Mouse (Mus musculus) forelimb bud, embryonic 11.5 days (tissue): ENCODE results near the gene Mex3a.
A peak's percentile ranks its signal among the peaks of the same experiment; 100 is the strongest.

Experiments used
- DNase-seq: peaks from one replicate; pipeline ENCODE4 v3.0.0-alpha.2; 2012; ENCODE audit warnings: low read depth, low spot score

Mex3a gene

DNA sequence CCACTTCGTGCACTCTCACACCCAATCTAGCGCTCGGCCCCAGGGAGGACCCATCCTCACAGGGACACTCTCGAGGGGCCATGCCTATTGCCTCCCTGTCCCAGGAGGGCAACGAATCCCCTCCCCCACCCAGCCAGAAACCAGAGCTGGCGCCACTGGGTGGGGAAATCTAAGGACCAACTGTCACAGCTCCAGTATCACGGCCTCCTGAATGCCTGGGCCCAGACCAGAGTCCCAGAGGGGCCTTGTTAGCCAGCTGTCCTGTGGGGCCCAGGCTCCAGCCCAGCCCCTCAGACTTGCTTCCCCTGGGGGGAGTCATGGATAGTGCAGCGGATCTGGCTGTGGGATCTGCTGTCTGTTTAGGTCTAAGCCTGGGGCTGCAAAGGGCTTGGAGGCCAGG is 4.6 kb upstream of the Mex3a start:
- no peak for DNase-seq

DNA sequence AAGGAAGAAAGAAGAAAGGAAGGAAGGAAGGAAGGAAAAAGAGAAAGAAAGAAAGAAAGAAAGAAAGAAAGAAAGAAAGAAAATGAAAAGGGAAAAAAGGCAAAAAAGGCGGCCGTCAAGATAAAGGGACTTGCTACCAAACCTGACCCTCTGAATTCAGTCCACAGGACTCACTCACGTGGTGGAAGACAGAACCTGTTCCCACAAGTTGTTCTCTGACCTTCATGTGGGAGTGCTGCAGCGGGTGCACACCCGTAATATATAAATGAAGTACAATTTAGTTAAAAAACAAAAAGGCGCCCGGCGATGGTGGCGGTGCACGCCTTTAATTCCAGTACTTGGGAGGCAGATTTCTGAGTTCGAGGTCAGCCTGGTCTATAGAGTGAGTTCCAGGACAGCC is 3.5 kb upstream of the Mex3a start:
- DNase-seq = no peak

DNA sequence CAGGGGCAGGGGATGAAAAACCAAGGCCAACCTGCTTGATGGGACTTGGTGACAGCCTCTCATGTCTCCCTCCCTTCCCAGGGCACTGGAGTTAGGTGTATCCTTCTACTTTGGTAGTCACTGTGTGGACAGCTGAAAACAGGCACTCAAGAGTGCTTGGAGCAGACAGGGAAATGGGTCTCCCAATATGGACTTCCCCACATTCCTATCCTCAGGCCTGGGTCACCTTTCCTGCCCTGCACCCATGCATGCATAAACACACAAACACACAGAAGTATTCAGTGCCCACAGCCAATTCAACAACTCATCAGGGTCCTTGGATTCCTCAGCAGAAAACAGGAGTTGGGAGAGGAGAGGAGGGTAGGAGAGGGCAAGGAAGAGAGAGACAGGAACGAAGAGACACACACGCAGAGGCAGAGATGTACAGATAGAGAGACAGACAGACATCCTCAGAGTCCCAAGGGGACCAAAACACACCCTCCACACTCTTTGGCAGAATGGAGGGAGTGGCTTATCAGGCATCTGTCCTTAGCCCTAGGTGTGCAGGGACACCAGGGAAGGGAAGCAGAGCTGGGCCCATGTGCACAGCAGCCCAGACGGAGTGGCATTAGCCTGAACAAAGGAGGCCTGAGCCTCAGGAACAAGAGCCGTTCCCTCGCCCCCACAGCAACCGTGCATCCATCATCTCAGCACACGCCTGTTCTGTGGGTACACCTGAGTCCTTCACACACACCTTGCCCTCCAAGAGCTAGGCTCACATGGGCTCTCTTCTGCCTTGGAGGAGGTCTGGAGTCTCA is 2.8 kb upstream of the Mex3a start:
- no peak for DNase-seq

DNA sequence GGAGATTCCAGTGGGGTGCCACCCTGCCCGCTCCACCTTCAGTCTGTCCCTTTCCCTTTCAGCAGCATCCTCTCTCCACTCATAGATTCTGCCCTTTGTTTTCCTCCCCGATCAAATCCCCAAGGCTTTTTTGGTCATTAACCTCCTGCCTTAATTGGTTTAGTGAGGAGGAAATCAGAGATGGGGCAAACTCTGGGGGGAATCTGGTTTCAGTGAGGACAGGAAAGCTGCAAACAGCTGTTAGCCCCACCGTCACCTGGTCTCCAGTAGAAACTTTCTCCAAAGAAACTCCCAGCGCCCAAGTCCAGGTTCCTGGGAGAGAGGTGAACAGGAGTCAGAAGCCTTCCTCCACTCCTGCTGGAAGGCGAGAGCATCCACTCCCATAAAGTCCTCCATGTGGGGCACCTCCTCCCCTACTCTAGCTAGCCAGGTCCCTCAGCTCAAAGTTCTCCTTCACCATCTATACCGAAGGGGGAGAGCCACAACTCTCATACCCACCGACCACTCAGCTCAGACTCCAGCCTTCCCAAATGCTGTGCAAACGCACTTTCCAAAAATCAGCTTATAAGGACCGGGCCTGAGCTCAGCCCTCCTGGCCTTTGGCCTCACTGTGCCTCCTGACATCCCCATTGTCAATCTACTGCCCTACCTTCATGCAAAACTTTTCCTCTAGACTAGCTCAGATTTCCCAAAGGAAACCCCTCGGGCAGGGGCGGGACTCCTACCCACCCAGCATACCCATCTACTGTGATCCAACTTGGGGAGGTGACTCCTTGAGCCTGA is 1.9 kb upstream of the Mex3a start:
- no peak for DNase-seq

DNA sequence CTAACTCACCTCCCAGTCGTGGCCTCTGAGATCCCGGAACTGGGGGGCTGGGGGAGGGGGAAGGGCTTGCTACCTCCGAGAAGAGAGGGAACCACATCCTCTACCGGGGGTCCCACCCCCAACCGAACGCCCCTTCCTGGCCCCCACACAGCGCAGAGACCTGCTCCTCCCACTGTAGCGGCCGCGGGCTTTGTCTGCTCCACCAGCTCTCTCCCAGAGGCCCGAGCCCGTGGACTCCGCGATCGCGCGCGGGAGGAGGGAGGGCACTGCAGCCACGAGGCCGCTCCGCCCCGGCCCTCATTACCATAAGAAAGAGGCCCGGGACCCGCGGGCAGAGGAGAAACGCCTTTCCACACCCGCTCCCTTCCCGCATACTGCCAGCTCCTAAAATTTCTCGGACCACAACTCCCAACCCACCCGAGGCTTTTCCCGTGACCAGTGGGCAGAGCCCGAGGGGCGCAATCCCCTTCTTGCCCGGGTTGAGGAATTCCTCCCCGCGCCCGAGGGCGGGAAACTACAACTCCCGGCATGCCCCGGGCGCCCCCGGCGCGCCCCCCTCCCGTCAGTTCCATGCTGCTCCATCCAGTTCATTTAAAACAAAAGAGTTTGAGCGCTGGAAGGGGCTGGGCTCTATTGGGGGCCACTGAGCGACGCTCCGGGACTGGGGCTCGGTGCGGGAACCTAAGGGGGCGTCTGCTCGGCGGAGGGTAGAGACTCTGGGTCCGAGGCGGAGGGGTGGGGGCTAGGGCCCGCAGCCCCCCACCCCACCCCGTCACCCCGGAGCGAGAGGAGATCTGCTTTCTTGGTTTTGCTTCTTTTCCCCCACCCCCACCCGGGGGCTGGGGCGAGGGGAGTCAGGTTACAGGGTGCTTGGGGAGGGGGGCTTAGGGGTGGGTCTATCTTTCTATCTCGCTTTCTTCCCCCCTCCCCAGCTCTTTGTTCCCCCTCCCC is 572 bp upstream of the Mex3a start:
- peak; percentile 94 for DNase-seq

DNA sequence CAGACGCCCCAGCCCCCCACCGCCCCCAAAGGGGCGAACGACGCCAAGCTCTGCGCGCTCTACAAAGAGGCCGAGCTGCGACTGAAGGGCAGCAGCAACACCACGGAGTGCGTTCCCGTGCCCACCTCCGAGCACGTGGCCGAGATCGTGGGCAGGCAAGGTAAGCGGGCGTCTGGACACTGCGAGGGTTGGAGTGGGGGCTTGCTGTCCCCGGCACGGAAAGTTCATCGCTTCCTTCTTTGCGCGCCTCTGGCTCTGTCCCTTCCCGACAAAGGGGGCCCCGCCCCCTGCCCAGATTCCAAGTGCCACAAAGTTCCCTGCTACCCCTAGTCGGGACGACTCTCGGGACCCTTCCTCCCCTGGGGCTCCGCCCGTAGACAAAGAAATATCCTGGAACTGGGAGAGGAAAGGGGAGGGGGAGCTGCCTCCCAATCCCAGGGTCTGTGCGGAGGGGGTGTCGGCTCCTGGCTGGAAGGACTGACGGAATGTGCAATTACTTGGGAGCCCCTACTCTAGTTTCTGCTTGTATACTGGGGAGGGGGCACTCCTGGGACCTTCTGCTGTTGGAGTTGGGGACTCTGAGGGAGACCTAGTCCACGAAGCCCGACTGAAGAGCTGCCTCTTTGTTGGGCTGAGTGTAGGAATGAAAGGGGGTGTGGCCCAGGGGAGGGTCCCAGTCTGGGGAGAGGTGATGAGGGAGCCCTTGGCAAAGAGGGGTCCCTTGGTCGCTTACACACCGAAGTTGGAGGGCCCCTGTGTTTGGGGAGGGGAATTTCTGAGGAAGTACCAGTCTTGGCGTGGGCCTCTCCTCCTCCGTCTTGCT is 705 bp downstream of the Mex3a start:
- DNase-seq = peak; percentile 70

DNA sequence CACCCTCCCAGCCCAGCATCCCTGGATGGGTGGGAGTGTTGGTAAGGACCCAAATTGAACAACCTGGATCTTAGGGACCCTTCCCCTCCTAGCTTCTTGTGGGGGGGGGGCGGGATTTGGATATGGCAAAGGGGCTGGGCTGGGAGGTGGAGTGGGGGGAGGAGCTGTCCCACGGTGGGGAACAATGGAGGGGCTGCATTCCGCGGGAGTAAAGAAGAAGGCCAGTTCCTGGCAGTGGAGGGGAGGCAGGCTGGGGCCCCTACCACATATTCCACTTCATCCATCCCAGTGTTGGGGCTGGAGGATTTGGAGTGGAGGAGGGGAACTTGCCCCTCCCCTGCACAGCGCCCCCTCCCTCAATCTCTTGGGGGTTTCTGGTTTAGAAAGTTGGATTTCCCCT is 1.5 kb downstream of the Mex3a start:
- DNase-seq = no peak

DNA sequence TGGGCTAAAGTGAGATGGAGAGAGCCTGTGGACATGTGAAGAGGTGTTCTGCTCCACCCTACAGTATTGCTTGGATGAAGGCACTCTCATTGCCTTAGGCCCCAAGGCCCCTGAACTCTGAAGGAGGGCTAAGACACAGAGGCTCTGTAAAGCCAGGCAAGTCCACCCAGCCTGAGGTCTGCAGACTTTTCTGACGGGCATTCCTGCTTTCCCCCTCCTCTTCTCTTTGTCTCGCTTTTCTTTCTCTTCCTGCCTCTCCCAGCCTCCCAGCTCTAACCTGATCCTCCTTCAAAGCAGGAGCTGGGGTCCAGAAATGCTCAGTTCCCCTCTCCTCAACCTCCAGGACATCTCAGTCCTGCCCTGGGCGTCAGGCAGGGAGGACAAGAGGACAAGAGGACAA is 2.8 kb downstream of the Mex3a start:
- DNase-seq = no peak

DNA sequence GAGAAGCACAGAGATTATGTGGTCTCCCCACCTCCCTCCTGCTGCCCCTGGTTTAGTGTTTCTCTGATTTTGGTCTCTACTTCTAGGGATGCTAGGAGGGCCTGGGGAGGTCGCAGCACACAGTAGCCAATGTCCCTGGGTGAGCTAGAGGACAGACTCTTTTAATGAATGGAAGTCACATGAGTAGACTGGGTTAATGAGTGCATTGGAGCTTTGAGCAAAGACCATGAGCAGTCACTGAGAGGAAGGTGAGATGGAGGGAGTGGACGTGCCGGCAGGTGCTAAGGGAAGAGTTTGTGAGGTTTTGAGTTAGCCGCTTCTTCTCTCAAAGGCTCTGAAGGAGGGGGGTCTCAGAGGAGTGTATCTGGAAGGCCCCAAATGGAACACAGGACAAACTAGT is 3.3 kb downstream of the Mex3a start:
- no peak for DNase-seq

DNA sequence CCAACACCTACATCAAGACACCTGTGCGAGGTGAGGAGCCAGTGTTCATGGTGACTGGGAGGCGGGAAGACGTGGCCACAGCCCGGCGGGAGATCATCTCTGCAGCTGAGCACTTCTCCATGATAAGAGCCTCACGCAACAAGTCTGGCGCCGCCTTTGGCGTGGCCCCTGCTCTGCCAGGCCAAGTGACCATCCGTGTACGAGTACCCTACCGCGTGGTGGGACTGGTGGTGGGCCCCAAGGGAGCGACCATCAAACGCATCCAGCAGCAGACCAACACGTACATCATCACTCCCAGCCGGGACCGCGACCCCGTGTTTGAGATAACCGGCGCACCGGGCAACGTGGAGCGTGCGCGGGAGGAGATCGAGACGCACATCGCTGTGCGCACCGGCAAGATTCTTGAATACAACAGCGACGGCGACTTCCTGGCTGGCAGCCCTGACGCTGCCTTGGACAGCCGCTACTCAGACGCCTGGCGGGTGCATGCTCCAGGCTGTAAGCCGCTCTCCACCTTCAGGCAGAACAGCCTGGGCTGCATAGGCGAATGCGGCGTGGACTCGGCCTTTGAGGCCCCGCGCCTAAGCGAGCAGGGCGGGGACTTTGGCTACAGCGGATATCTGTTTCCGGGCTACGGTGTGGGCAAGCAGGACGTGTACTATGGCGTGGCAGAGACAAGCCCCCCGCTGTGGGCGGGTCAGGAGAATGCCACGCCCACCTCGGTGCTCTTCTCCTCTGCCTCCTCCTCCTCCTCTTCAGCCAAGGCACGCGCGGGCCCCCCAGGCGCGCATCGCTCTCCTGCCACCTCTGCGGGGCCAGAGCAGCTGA is 4.1 kb downstream of the Mex3a start:
- DNase-seq = peak; percentile 67

DNA sequence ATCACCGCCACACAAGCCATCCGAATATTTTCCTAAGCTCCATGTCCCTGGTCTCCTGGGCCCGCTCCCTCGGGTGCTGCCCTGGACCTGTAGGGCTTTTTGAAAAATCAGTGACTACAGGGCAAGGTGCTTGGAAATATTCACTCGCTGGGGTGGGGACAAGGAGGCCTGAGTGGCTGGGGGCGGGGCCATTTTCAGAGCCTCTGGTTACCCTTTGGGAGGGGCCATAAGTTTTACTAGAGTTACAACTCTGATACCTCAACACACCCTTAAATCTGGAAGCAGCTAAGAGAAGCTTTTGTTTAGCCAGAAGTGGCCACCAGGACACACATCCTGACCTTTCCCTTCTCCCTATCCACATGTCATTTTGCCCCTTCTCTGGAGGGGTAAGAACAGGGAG is 5.0 kb downstream of the Mex3a start:
- DNase-seq = no peak

DNA sequence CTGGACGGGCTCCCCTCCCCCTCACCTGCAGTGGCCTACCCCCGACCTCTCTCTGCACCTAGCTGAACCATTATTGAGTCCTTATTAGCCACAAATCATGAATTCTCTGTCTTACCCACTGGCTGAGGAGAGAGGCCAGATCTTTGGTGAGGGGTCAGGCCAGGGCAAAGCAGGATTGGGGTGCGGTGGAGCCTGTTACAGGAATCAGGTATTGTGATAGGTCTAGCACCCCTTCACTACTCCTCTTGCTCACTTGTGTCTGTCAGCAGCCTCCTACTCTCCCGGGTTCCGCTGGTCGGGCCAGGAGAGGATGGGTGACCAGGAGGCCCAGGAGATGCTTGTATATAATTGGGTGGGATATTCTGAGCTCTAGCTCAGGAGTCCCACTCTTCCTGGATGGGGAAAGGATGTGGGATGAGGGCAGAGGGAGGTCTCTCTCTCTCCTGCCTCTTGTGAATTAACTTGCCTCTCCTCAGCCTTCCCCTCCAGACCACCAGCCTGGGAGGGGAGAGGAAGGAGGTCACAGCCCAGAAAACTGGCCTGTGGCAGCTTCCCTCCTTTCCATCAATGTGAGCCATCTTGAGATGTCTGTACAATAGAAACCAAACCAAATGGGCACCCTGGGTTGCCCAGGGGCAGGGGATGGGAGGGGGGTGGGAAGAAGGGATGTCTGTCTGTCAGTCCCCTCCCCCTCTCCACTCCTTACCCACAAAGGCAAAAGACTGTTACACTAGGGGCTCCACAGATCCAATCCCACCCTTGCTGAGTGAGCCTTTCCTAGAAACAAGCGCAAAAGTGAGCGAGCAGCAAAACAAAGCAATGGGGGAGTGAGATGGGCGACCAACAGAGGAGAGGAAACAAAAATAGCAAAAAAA is 6.3 kb downstream of the Mex3a start:
- no peak for DNase-seq

DNA sequence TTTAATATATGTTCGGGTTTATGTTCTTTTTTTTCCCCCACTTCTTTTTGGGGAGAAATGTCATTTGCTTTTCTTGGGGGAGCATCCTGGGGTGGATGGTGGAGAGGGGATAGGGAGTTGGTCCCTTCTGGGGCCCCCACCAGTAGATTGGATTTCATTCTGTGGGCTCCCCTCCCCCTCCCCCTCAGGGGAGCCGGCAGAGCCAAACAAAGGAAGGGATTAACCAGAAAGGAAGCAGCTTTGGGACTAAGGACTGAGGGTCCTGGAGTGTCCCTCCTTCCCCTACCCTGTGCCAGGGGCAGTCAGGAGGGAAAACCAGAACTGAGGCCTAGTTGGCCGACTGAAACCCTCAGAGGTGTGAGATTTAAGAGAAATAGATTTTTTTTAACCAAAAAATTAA is 7.2 kb downstream of the Mex3a start:
- DNase-seq = no peak

DNA sequence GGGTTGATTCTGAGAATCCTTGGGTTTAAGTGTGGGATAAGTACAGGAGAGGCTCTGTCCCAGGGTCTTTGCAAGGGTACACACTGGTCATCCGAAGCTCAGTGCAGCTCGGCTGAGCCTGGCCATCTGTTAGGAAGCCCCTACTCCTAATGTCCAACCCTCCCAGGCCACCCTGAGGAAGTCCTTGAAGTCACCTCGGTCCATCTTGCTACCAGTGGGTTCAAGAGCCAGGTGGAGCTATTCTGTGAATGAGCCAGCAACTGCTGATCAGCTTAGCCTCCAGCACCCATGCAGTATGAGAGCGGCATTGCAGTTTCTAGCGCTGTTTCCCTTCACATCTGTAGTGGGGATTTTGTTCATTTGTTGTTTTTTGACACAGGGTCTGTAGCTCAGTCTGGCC is 7.9 kb downstream of the Mex3a start:
- no peak for DNase-seq

DNA sequence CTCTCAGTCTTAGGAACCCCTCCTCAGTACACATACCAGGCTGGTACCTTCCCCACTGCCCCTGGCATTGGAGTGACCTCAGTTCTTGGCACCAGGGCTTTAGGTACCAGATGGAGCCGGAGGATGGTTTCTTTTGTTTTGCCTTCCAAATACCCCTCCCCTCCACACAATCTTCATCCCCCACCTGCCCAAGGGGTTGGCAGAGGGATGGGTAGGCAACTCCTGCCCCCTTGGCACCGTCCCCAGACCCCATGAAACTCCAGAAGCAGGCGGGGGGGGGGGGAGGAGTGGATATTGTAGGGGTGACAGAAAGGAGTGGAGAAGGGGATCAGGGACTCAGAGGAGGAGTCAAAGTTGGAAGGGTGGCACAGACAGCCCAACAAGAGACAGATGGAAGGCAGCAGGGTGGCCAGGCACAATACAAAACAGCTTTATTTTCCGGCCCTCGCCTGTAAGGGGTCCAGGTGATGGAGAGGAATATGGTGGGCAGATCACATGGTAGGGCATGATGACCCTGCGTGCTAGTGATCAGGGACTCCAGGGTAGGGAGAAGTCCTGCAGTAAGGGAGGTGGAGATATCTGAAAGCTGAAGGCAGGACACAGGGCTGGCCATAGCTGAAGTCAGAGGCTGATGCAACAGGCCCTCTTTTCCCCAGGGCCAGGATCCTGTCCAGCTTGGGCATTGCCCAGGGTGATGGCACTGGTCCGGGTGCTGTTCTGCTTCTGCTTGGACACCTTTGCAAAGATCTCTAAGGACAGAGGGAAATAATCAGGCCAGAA is 9.6 kb downstream of the Mex3a start:
- DNase-seq = no peak

DNA sequence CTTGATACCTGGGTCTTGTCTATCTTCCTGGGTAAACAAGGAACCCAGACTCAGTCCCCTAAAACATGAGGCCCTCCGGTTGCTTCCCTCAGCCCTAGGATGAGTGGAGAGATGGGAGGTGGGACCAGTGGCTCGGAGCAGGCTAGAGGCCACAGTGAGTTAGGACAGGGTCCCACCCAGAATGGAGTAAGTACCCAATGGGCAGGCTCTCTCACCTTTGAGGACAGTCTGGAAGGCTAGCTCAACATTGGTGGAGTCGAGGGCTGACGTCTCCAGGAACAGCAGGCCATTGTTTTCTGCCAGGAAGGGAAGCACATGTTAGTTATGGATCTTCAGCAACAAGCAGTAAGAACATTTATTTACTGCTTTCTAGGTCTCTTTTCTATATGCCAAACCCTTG is 10.3 kb downstream of the Mex3a start:
- no peak for DNase-seq

DNA sequence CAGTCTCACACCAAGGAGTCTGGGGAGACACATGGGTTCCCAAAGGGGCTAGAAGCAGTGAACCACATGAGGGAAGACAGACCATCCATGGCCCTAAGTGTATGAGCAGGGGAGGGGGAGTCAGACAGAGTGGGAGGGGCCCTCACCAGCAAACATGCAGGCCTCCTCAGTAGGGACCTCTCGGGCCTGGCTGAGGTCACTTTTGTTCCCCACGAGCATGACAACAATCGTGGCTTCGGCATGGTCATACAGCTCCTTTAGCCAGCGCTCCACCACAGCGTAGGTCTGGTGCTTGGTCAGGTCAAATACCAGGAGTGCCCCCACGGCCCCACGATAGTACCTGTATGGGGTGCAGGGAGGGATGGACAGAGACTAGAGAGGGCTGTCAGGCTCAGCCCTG is 11.0 kb downstream of the Mex3a start:
- DNase-seq = no peak

DNA sequence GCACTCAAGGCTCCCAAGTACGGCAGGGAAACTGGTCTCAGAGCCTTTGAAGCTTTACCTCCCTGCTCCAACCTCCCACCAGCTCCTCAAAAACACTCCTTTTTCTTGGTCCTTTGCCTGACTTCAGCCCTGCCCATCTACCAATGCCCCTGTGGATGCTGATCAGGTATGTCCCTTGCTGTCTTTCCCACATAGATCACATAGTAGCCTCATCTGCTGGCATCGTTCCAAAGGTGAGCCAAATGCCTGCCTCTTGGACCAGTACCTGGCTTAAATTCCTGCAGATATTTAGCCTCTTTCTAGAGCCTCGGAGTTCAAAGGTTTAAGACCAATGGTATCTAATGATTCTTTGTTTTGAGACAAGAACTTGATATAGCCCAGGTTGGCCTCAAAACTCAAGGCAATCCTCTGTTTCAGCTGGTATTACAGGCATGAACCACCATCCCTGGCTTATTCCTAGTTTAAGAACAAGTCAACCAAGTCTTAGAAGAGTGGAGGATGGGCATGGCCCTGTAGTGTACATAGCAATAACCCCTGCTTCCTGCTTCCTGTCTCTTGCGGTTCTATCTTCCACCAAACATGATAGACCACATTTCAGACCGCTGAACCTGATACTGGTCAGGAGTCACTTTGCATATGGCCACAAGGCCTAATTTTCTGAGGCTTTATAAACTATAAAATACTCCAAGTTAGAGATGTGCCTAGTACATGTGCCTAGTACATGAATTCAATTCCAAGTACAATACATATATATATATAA is 11.6 kb downstream of the Mex3a start:
- DNase-seq = no peak
